Mouse (Mus musculus) thymus, postnatal 14 days (tissue): ENCODE results near the gene Olfr1359.

Source experiments
- DNase-seq: peaks from one replicate; pipeline ENCODE4 v3.0.0; 2021

The Olfr1359 gene

DNA sequence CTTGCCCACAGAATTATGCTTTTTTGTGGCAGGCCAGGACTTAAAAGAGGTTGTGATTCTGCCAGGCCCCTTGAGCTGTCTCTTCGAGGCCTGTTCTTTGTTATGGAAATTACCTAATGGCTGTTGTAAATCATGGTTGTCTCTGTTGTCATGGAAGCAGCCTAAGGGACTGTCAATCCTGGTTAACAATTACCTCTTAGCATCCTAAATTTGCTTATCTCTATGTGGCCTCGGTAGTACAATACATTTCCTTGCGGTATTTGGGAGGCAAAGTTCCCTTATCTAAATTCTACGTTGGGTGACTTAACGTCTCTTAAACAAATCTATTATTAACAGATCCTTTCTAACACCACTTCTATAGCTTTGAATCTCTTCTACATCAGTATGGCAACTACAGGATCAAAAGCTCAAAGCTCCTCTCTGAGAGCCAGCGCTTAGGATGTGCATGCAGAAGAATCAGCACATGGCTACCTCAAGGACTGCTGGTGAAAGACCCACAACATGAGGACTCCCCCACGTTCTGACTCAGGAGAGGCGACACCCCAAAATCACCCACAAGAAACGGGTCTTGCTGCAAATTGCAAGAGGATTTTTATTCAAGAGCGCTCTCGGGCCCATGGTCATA, 30.1 kb downstream of the Olfr1359 start:
- no peak for DNase-seq

DNA sequence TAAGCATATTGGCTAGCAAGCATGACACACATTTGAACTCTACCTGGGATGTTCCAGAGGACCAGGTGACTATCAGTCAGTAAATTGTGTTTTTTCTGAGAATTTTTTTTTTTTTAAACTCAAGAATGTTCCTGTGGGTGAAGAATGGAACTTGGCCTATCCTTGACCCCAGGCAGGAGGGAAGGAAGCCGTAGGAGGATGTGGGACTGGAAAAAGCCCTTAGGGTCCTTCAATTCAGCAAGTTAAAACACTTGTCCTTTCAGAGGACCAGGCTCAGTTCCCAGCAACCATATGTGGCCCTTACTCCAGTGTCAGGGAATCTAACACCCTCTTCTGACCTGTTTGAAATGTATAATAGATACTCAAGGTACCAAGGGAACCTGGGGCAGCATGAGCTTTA, 31.6 kb downstream of the Olfr1359 start:
- no peak for DNase-seq

- peak; percentile 57 for DNase-seq
These were observed 35.6 kb downstream of the Olfr1359 start for GRCm38 (mm10) chr13:21733466-21733865.

- peak; percentile 83 for DNase-seq
These were observed 36.3 kb downstream of the Olfr1359 start for GRCm38 (mm10) chr13:21734010-21734905.

- DNase-seq, result peak; percentile 90
These were observed 37.2 kb downstream of the Olfr1359 start, which contains the start of gene Hist1h4j for GRCm38 (mm10) chr13:21734906-21735767. TSS of gene Hist1h4j (plus strand) at chr13:21735064.

DNA sequence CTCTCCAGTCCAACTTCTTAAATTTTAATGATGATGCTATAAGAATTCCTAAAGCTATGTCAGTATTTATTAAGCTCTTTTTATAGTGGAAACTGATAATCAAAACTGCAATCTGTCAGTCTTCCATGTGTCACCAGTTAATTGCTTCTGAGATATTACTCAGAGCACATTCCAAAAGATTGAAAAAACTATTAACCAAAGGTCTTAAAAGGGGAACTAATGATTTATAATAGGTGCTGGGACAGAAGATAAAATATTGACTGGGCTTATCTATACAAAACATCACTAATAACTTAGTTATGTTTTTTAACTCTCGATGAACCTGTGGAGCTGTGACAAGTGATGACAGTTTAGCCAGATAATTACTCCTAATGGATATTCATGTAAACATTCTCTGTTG, 47.1 kb downstream of the Olfr1359 start:
- no peak for DNase-seq

DNA sequence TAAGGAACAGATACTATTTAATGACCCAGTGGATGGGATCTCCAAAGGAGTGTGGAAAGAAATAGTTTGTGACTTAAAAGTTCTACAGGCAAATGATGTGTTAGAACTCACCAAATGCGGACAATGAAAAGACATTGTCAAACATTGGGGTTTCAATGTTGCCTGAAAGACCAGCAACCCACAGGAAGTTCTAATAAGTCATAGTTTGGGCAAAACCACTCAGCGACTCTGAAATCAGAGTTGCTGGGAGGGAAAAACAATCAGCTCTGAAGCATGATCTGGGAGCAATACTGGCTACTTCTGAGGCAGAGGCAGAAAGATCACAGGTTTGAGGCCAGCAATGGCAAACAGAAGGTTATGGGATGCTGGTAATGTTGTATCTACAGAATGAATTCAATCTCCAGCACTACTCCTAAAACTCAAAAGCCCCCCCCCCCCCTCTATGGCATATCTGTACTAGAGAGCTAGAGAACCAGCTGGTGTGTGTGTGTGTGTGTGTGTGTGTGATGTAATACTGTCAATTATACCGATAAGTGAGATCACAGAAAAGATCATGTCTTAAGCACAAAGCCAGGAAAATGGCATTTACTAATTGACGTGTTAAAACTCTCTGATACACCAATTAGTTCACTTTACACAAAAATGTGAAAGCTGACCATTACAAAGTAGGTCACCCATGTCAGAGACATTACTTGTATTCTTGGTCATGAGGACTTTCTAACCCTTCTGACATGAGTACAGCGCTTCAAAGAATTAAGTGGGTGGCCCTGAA, 51.7 kb downstream of the Olfr1359 start:
- no peak for DNase-seq

GRCm38 (mm10) chr13:21750159-21751017, 52.5 kb downstream of the Olfr1359 start, which contains the start of gene Hist1h4k:
TSS of gene Hist1h4k (minus strand) at chr13:21750505.
- DNase-seq, result peak; percentile 98

DNA sequence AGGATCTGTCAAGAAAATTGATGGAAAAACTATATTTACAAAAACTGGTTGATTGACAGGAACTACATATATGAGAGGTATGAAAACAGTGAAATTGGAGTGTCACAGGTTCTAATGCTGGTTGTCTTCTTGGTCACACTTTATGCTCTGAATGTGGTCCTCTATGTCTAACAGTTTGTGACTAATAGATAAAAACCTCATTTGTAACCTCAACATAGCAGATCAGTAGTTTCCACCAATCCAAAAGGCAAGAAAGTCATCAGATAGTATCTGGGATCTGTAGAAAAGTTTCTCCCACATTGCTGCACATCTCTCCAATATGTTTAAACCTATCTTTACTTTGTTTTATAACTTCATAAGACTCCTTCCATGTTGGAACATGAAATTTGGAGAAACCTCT, 53.5 kb downstream of the Olfr1359 start:
- no peak for DNase-seq

- DNase-seq, result no peak
These were observed 53.9 kb downstream of the Olfr1359 start for GRCm38 (mm10) chr13:21751827-21752226.

GRCm38 (mm10) chr13:21752356-21752755, 54.4 kb downstream of the Olfr1359 start:
- DNase-seq, result no peak

GRCm38 (mm10) chr13:21753051-21753523, 55.2 kb downstream of the Olfr1359 start:
- DNase-seq, result no peak

- DNase-seq, result peak; percentile 77
These were observed 55.8 kb downstream of the Olfr1359 start, which contains the start of the genes Hist1h2ak and Hist1h2bn for GRCm38 (mm10) chr13:21753524-21754285. TSS of gene Hist1h2ak (minus strand) at chr13:21753827. TSS of gene Hist1h2bn (plus strand) at chr13:21754123.

GRCm38 (mm10) chr13:21754294-21755001, 56.5 kb downstream of the Olfr1359 start:
- DNase-seq, result peak; percentile 53

DNA sequence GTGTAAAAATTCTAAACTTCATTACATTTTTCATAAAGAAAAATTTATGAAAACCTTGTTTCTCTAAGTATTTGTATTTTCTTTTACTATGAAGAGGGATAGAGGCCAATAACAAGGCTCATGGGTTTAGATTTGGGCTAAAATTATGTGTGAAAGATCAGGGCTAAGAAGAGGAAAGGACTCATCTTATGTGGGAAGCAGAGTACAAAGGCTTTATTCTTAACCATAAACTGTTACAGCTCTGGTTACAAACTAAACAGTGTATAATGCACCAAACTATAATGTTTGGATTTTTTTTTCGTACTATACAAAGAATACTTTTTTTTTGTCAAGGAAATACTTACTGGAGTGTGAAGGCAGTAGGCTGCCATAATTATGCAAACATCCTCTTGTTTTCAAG, 57.8 kb downstream of the Olfr1359 start:
- DNase-seq, result no peak
